In the genomic region with DNA sequence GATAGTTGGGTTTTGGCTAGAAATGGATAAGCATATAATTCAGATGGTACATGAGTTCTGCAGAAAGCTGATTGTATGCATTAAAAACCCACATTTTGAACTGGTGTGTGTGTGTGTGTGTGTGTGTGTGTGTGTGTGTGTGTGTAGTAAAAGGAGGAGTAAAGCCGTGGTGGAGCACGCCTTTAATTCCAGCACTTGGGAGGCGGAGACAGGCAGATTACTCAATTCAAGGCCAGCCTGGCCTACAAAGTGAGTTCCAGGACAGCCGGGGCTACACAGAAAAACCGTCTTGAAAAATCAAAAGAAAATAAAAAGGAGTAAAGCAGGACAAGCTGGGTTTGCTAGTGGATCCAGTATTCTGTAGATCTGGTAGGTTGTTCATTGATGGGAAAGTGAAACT, we compare ENCODE assay signal across 21 mouse cellular contexts. TPM values are rescaled to one million over a fixed set of nuclear protein-coding genes. Genes with fewer than 3 reads are reported as not detected.
DNase-seq lines count a peak whose midpoint lies in the region; ATAC-seq lines count a peak whose summit lies in the region.
"Had no signal": no experiment of that assay in that cellular context is flagged by ENCODE, and none has a peak within 500 bp of the region (broad histone marks: within the 10 kb centered on the region; RNA-seq: fewer than 3 reads in every experiment).

No protein-coding gene starts in this region.

- no peak overlapping the region for H3K9ac ChIP-seq in heart, embryonic 11.5 days (ENCODE audit: low read depth, low read length)
- H3K9ac ChIP-seq: embryonic facial prominence, embryonic 13.5 days; hindbrain, embryonic 15.5 days; intestine, embryonic 15.5 days; lung, embryonic 14.5 days; stomach, embryonic 15.5 days had no signal

- no peaks in the 10 kb centered on the region for H3K36me3 ChIP-seq in heart, embryonic 11.5 days (ENCODE audit: control insufficient read depth, insufficient read depth, low read length)
- H3K36me3 ChIP-seq: embryonic facial prominence, embryonic 13.5 days; hindbrain, embryonic 15.5 days; intestine, embryonic 15.5 days; stomach, embryonic 15.5 days had no signal

- DNase-seq in heart, adult 11 months: peak; percentile 91
- peak; percentile 27 for DNase-seq in 3134 (ENCODE audit: extremely low read depth, insufficient read length, low spot score)
- peak; percentile 20 for DNase-seq in CD4-positive helper T cell, adult 2 months (ENCODE audit: low read depth, low spot score)
- peak; percentile 49 for DNase-seq in adrenal gland, postnatal 14 days
- DNase-seq in adipocyte (ENCODE audit: low spot score): no peak
- DNase-seq in thymus, postnatal 36 days: no peak
- no peak for DNase-seq in urinary bladder, postnatal 10 days (ENCODE audit: low spot score)
- DNase-seq: cerebellum, postnatal 10 days; heart, postnatal 4 days; lung, embryonic 14.5 days; thymus, adult 2 months had no signal

- no peaks in the 10 kb centered on the region for H3K9me3 ChIP-seq in heart, embryonic 11.5 days (replicated peaks; ENCODE audit: control insufficient read depth, low read length)
- H3K9me3 ChIP-seq: embryonic facial prominence, embryonic 13.5 days; hindbrain, embryonic 15.5 days; intestine, embryonic 15.5 days; midbrain, embryonic 10.5 days; stomach, embryonic 15.5 days had no signal

- no peak for ATAC-seq in heart, embryonic 11.5 days (replicated peaks; ENCODE audit: insufficient number of reproducible peaks, low FRiP score, low TSS enrichment)
- ATAC-seq: CD4-positive, CD25-positive, alpha-beta regulatory T cell, adult 4 months; forebrain, embryonic 16.5 days; intestine, embryonic 15.5 days had no signal

- H3K27ac ChIP-seq in heart, embryonic 11.5 days (ENCODE audit: low read depth, low read length): no peak overlapping the region
- H3K27ac ChIP-seq: embryonic facial prominence, embryonic 13.5 days; hindbrain, embryonic 15.5 days; intestine, embryonic 15.5 days; macrophage; midbrain, embryonic 10.5 days; stomach, embryonic 15.5 days had no signal

- H3K4me1 ChIP-seq in heart, embryonic 11.5 days (ENCODE audit: control insufficient read depth, insufficient read depth, low read length): peaks cover 8% of the 10 kb centered on the region

- no peak overlapping the region for H3K4me2 ChIP-seq in heart, embryonic 11.5 days
- H3K4me2 ChIP-seq: embryonic facial prominence, embryonic 13.5 days; hindbrain, embryonic 15.5 days; intestine, embryonic 15.5 days; liver, embryonic 11.5 days; lung, embryonic 14.5 days; stomach, embryonic 15.5 days had no signal

- WGBS in heart, embryonic 11.5 days (ENCODE audit: insufficient replicate concordance): 79% methylated on average over 5 of the region's 5 CpGs

- H3K4me3 ChIP-seq in heart, embryonic 11.5 days (ENCODE audit: low read depth, low read length): no peak overlapping the region
- H3K4me3 ChIP-seq: embryonic facial prominence, embryonic 13.5 days; hindbrain, embryonic 15.5 days; intestine, embryonic 15.5 days; midbrain, embryonic 10.5 days; stomach, embryonic 15.5 days had no signal

- H3K27me3 ChIP-seq in heart, embryonic 11.5 days (ENCODE audit: control insufficient read depth, insufficient read depth, low read length): no peaks in the 10 kb centered on the region
- H3K27me3 ChIP-seq: embryonic facial prominence, embryonic 13.5 days; hindbrain, embryonic 15.5 days; intestine, embryonic 15.5 days; stomach, embryonic 15.5 days had no signal

RNA-seq across cellular contexts. Expression of a gene that starts 20.5 kb away (rescaled TPM):
- polyA plus RNA-seq in heart, embryonic 11.5 days (2014; fragmentation: Nextera tagmentation; extraction: Ambion mirVana): 72.3 and 86.9 TPM in 2 replicates
- total RNA-seq in adrenal gland, postnatal 14 days (2021): 104 and 113 TPM in 2 replicates

RNA-seq across cellular contexts. Expression of a gene that starts 51.6 kb away (rescaled TPM):
- 41.0 and 41.6 TPM in 2 replicates for polyA plus RNA-seq in heart, embryonic 11.5 days (2014; fragmentation: Nextera tagmentation; extraction: Ambion mirVana)
- total RNA-seq in adrenal gland, postnatal 14 days (2021): 35.2 and 36.2 TPM in 2 replicates

Comparison
In these comparisons a context has a peak if more than half of its experiments do, and no peak if none do; other contexts are left out.
1. DNase-seq: peak in heart, adult 11 months (single experiment), 3134 (single experiment), CD4-positive helper T cell, adult 2 months (single experiment) and adrenal gland, postnatal 14 days (single experiment); none in adipocyte (single experiment), thymus, postnatal 36 days (0 of 2) and urinary bladder, postnatal 10 days (single experiment).